Mouse (Mus musculus) kidney, embryonic 15.5 days (tissue): ENCODE data around the gene Paqr7. TPM values are rescaled to one million over a fixed set of nuclear protein-coding genes. Genes with fewer than 3 reads are reported as not detected.
A peak's percentile ranks its signal among the peaks of the same experiment; 100 is the strongest.

Source experiments
- ATAC-seq: fragments of 200-750 bp; cut with Nextera tagmentation; replicated peaks from 2 replicates; pipeline ENCODE4 v1.8.0; 2017; ENCODE audit warnings: moderate TSS enrichment; ENCODE audit not compliant: low FRiP score
- H3K27ac ChIP-seq: fragments of 300-500 bp; sonication (generic); 2 replicates; pipeline ENCODE4 v1.5.1; 2015; ENCODE audit warnings: mild to moderate bottlenecking, inconsistent platforms
- H3K27me3 ChIP-seq: fragments of 300-500 bp; sonication (generic); 2 replicates; pipeline ENCODE4 v1.6.1; 2015; ENCODE audit warnings: inconsistent platforms
- H3K36me3 ChIP-seq: fragments of 300-500 bp; sonication (generic); 2 replicates; pipeline ENCODE4 v1.6.1; 2015; ENCODE audit warnings: inconsistent platforms
- H3K4me1 ChIP-seq: fragments of 300-500 bp; sonication (generic); 2 replicates; pipeline ENCODE4 v1.6.1; 2015; ENCODE audit warnings: inconsistent platforms
- H3K4me2 ChIP-seq: fragments of 300-500 bp; sonication (generic); 2 replicates; pipeline ENCODE4 v1.6.1; 2015; ENCODE audit warnings: moderate library complexity, mild to moderate bottlenecking, inconsistent platforms
- H3K4me3 ChIP-seq: fragments of 300-500 bp; sonication (generic); replicated peaks from 2 replicates; pipeline ENCODE4 v1.5.1; 2015; ENCODE audit warnings: mild to moderate bottlenecking, inconsistent platforms
- H3K9ac ChIP-seq: fragments of 300-500 bp; sonication (generic); 2 replicates; pipeline ENCODE4 v1.6.1; 2015; ENCODE audit warnings: mild to moderate bottlenecking, inconsistent platforms
- H3K9me3 ChIP-seq: fragments of 300-500 bp; sonication (generic); replicated peaks from 2 replicates; pipeline ENCODE4 v1.6.1; 2016; ENCODE audit warnings: inconsistent platforms
- WGBS: fragments of 180-500 bp; shearing (Covaris S2); methylation state at CpG from one replicate; pipeline ENCODE4 v1.1.7; 2015; ENCODE audit warnings: mixed read lengths; 5-methylcytosine and 5-hydroxymethylcytosine counted together
- polyA plus RNA-seq: library from polyadenylated mRNA; unstranded; fragments of >200 nt; fragmentation: Nextera tagmentation; extraction: Ambion mirVana; gene quantifications from 2 replicates; pipeline ENCODE4 v1.2.1, GENCODE M21; 2015

Gene Paqr7
- polyA plus RNA-seq, result 3.2 and 3.5 TPM in 2 replicates

- H3K4me3 ChIP-seq, result peak within 1 kb of the TSS; percentile 57
- H3K27me3 ChIP-seq, result no peaks in the 10 kb centered on the region
- H3K4me2 ChIP-seq, result peak within 1 kb of the TSS; percentile 99
- H3K9ac ChIP-seq, result peak within 1 kb of the TSS; percentile 66
- peak; percentile 66 for ATAC-seq
- no peaks in the 10 kb centered on the region for H3K36me3 ChIP-seq
- H3K27ac ChIP-seq, result peak within 1 kb of the TSS; percentile 66
- peaks cover 33% of the 10 kb centered on the region for H3K4me1 ChIP-seq
- 6% methylated on average over 35 of the region's 35 CpGs for WGBS
- H3K9me3 ChIP-seq, result no peaks in the 10 kb centered on the region
These were observed at the start of gene Paqr7 for GRCm38 (mm10) chr4:134496595-134497210. Gene Paqr7 (plus strand): TSS chr4:134496697.

GRCm38 (mm10) chr4:134447966-134448365 lies 48.5 kb upstream of the Paqr7 start:
- H3K4me1 ChIP-seq, result peaks cover 16% of the 10 kb centered on the region
- 54% methylated on average over 23 of the region's 23 CpGs for WGBS
- no peaks in the 10 kb centered on the region for H3K36me3 ChIP-seq
- no peak for ATAC-seq
- H3K4me2 ChIP-seq, result no peak overlapping the region
- H3K9me3 ChIP-seq, result no peaks in the 10 kb centered on the region
- H3K27me3 ChIP-seq, result peaks cover 37% of the 10 kb centered on the region
- no peak overlapping the region for H3K4me3 ChIP-seq
- no peak overlapping the region for H3K9ac ChIP-seq
- no peak overlapping the region for H3K27ac ChIP-seq

- WGBS, result 31% methylated on average over 13 of the region's 13 CpGs
- Histone ChIP-seq H3K9ac (no peak overlapping the region), H3K27me3 (peaks cover 54% of the 10 kb centered on the region), H3K27ac (no peak overlapping the region), H3K9me3 (no peaks in the 10 kb centered on the region), H3K4me3 (no peak overlapping the region), H3K36me3 (no peaks in the 10 kb centered on the region), H3K4me1 (peaks cover 25% of the 10 kb centered on the region), H3K4me2 (no peak overlapping the region)
- no peak for ATAC-seq
These were observed 46.7 kb upstream of the Paqr7 start for GRCm38 (mm10) chr4:134449595-134450391.

GRCm38 (mm10) chr4:134450392-134451195 lies 45.9 kb upstream of the Paqr7 start:
- no peak overlapping the region for H3K27ac ChIP-seq
- H3K36me3 ChIP-seq, result no peaks in the 10 kb centered on the region
- H3K4me1 ChIP-seq, result peaks cover 30% of the 10 kb centered on the region
- H3K4me3 ChIP-seq, result no peak overlapping the region
- ATAC-seq, result no peak
- H3K9me3 ChIP-seq, result no peaks in the 10 kb centered on the region
- 19% methylated on average over 20 of the region's 20 CpGs for WGBS
- peaks cover 54% of the 10 kb centered on the region for H3K27me3 ChIP-seq
- H3K4me2 ChIP-seq, result peak overlapping the region; percentile 44
- 0 out of 2 replicates have a peak overlapping the region, but pooled peaks have one; percentile 21 for H3K9ac ChIP-seq

- WGBS, result 70% methylated on average over 9 of the region's 9 CpGs
- peaks cover 54% of the 10 kb centered on the region for H3K27me3 ChIP-seq
- H3K27ac ChIP-seq, result no peak overlapping the region
- no peaks in the 10 kb centered on the region for H3K36me3 ChIP-seq
- H3K4me1 ChIP-seq, result peaks cover 30% of the 10 kb centered on the region
- H3K9ac ChIP-seq, result no peak overlapping the region
- H3K9me3 ChIP-seq, result no peaks in the 10 kb centered on the region
- H3K4me3 ChIP-seq, result no peak overlapping the region
- ATAC-seq, result no peak
- no peak overlapping the region for H3K4me2 ChIP-seq
These were observed 45.0 kb upstream of the Paqr7 start for GRCm38 (mm10) chr4:134451484-134451883.

- Histone ChIP-seq H3K9ac (no peak overlapping the region), H3K4me3 (no peak overlapping the region), H3K4me2 (peak overlapping the region; percentile 35), H3K36me3 (no peaks in the 10 kb centered on the region), H3K9me3 (no peaks in the 10 kb centered on the region), H3K4me1 (peaks cover 27% of the 10 kb centered on the region), H3K27ac (no peak overlapping the region), H3K27me3 (peaks cover 47% of the 10 kb centered on the region)
- ATAC-seq, result no peak
- 28% methylated on average over 34 of the region's 34 CpGs for WGBS
These were observed 42.7 kb upstream of the Paqr7 start for GRCm38 (mm10) chr4:134453619-134454400.

GRCm38 (mm10) chr4:134455310-134455709 lies 41.2 kb upstream of the Paqr7 start:
- Histone ChIP-seq H3K27ac (no peak overlapping the region), H3K36me3 (no peaks in the 10 kb centered on the region), H3K4me3 (no peak overlapping the region), H3K9me3 (no peaks in the 10 kb centered on the region), H3K4me2 (0 out of 2 replicates have a peak overlapping the region, but pooled peaks have one; percentile 4), H3K9ac (no peak overlapping the region), H3K4me1 (peaks cover 21% of the 10 kb centered on the region), H3K27me3 (peaks cover 41% of the 10 kb centered on the region)
- no peak for ATAC-seq
- 25% methylated on average over 6 of the region's 6 CpGs for WGBS

- no peak overlapping the region for H3K27ac ChIP-seq
- WGBS, result 47% methylated on average over 7 of the region's 7 CpGs
- ATAC-seq, result no peak
- no peak overlapping the region for H3K9ac ChIP-seq
- no peaks in the 10 kb centered on the region for H3K36me3 ChIP-seq
- no peak overlapping the region for H3K4me2 ChIP-seq
- H3K4me3 ChIP-seq, result no peak overlapping the region
- H3K27me3 ChIP-seq, result peaks cover 23% of the 10 kb centered on the region
- no peaks in the 10 kb centered on the region for H3K9me3 ChIP-seq
- peaks cover 14% of the 10 kb centered on the region for H3K4me1 ChIP-seq
These were observed 39.2 kb upstream of the Paqr7 start for GRCm38 (mm10) chr4:134457130-134457825.

- Histone ChIP-seq H3K4me3 (no peak overlapping the region), H3K9ac (no peak overlapping the region), H3K4me1 (peaks cover 9% of the 10 kb centered on the region), H3K27me3 (peaks cover 10% of the 10 kb centered on the region), H3K27ac (no peak overlapping the region), H3K4me2 (no peak overlapping the region), H3K36me3 (no peaks in the 10 kb centered on the region), H3K9me3 (no peaks in the 10 kb centered on the region)
- WGBS, result 66% methylated on average over 5 of the region's 5 CpGs
- ATAC-seq, result no peak
These were observed 37.6 kb upstream of the Paqr7 start for GRCm38 (mm10) chr4:134458856-134459255.

GRCm38 (mm10) chr4:134460277-134460676 lies 36.2 kb upstream of the Paqr7 start:
- Histone ChIP-seq H3K4me3 (no peak overlapping the region), H3K27ac (no peak overlapping the region), H3K36me3 (no peaks in the 10 kb centered on the region), H3K9me3 (no peaks in the 10 kb centered on the region), H3K9ac (no peak overlapping the region), H3K4me1 (peaks cover 2% of the 10 kb centered on the region; the same call in 1 of the 2 replicates), H3K4me2 (no peak overlapping the region), H3K27me3 (no peaks in the 10 kb centered on the region)
- no peak for ATAC-seq
- 63% methylated on average over 10 of the region's 10 CpGs for WGBS

GRCm38 (mm10) chr4:134461252-134461651 lies 35.2 kb upstream of the Paqr7 start:
- Histone ChIP-seq H3K9me3 (no peaks in the 10 kb centered on the region), H3K9ac (no peak overlapping the region), H3K27me3 (no peaks in the 10 kb centered on the region), H3K4me1 (no peaks in the 10 kb centered on the region), H3K36me3 (no peaks in the 10 kb centered on the region), H3K4me2 (no peak overlapping the region), H3K27ac (no peak overlapping the region), H3K4me3 (no peak overlapping the region)
- ATAC-seq, result no peak
- WGBS, result 66% methylated on average over 5 of the region's 5 CpGs
